Mouse (Mus musculus): ENCODE data around the gene Dab2ip. TPM values are rescaled to one million over a fixed set of nuclear protein-coding genes. Genes with fewer than 3 reads are reported as not detected.

Dab2ip gene
- polyA plus RNA-seq, 1 experiment from 2014 or later: 19.7 TPM

- Histone ChIP-seq H3K27ac (replicated peaks) (no peak overlapping the region), H3K4me3 (no peak overlapping the region), H3K9me3 (replicated peaks) (no peaks in the 10 kb centered on the region), H3K36me3 (no peaks in the 10 kb centered on the region), H3K4me1 (peaks cover 16% of the 10 kb centered on the region), H3K27me3 (ENCODE audit: low read depth, poor library complexity, severe bottlenecking) (peaks cover 20% of the 10 kb centered on the region; the same call in 1 of the 2 replicates)
- no peak for DNase-seq (ENCODE audit: low spot score)
- WGBS: 86% methylated on average over 2 of the region's 2 CpGs
These were observed 212.5 kb downstream of the Dab2ip start for GRCm38 (mm10) chr2:35770541-35770940.

DNA sequence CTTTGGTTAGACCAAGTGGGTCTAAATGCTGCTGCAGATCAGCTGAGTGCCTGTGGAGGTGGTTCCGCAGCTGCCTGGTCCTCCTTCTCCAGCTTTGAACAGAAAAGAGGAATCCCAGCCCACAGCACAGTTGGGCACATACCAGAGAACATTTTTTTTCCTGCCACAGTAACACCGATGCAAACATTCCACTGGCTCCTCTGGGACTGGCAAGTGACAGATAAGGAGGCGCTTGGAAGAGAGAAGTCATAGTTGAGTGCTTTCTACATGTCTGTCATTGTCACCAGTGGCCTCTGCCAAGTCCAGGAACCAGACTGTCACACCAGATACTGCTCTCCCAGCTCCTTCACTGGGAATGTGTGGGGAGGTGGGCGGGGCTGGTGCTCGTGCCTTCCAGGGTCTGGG is 217.6 kb downstream of the Dab2ip start:
- DNase-seq (ENCODE audit: low spot score): no peak
- H3K36me3 ChIP-seq: no peaks in the 10 kb centered on the region
- H3K27me3 ChIP-seq (ENCODE audit: low read depth, poor library complexity, severe bottlenecking): no peaks in the 10 kb centered on the region
- no peak overlapping the region for H3K4me3 ChIP-seq
- H3K27ac ChIP-seq (replicated peaks): no peak overlapping the region
- H3K9me3 ChIP-seq (replicated peaks): no peaks in the 10 kb centered on the region
- 64% methylated on average over 5 of the region's 5 CpGs for WGBS
- 0 out of 2 replicates have a peak, but pooled peaks cover 4% of the 10 kb centered on the region for H3K4me1 ChIP-seq

GRCm38 (mm10) chr2:35776935-35777334 is 218.9 kb downstream of the Dab2ip start:
- Histone ChIP-seq H3K27me3 (ENCODE audit: low read depth, poor library complexity, severe bottlenecking) (no peaks in the 10 kb centered on the region), H3K9me3 (replicated peaks) (no peaks in the 10 kb centered on the region), H3K36me3 (no peaks in the 10 kb centered on the region), H3K27ac (replicated peaks) (no peak overlapping the region), H3K4me1 (peaks cover 7% of the 10 kb centered on the region), H3K4me3 (no peak overlapping the region)
- WGBS: 92% methylated on average over 9 of the region's 9 CpGs
- no peak for DNase-seq (ENCODE audit: low spot score)

GRCm38 (mm10) chr2:35779266-35779665 is 221.2 kb downstream of the Dab2ip start:
- DNase-seq (ENCODE audit: low spot score): no peak
- no peaks in the 10 kb centered on the region for H3K27me3 ChIP-seq (ENCODE audit: low read depth, poor library complexity, severe bottlenecking)
- H3K4me3 ChIP-seq: no peak overlapping the region
- WGBS: 91% methylated on average over 5 of the region's 5 CpGs
- H3K9me3 ChIP-seq (replicated peaks): no peaks in the 10 kb centered on the region
- no peaks in the 10 kb centered on the region for H3K36me3 ChIP-seq
- no peak overlapping the region for H3K27ac ChIP-seq (replicated peaks)
- peaks cover 28% of the 10 kb centered on the region for H3K4me1 ChIP-seq

Other genes starting within 250 kb of the Dab2ip start
- 12.8 and 13.0 TPM in 2 replicates for gene Stom, start 221.3 kb upstream of the Dab2ip start, polyA plus RNA-seq (2016; fragmentation: Nextera tagmentation; extraction: Ambion mirVana)
- gene 4930568D16Rik, start 190.5 kb upstream of the Dab2ip start, polyA plus RNA-seq (2016; fragmentation: Nextera tagmentation; extraction: Ambion mirVana): not detected in 2 replicates
- gene 4930402F06Rik, start 161.1 kb upstream of the Dab2ip start, polyA plus RNA-seq (2016; fragmentation: Nextera tagmentation; extraction: Ambion mirVana): not detected in 2 replicates
- 5.0 and 6.0 TPM in 2 replicates for gene Ggta1, start 95.0 kb upstream of the Dab2ip start, polyA plus RNA-seq (2016; fragmentation: Nextera tagmentation; extraction: Ambion mirVana)

Data from midbrain, embryonic 10.5 days (tissue).